Mouse (Mus musculus) hindbrain, embryonic 12.5 days (tissue): ENCODE measurements at regions not wholly inside any gene's neighbourhood (a gene's known extent, or its start where the extent isn't known, plus 50 kb on each side); places are given as distances from the start of the nearest gene placed in this dataset.

ENCODE experiments used
- ATAC-seq: fragments of 200-750 bp; cut with Nextera tagmentation; 2 replicates; pipeline ENCODE4 v1.8.0; 2017; ENCODE audit warnings: moderate TSS enrichment; ENCODE audit not compliant: low FRiP score
- H3K27ac ChIP-seq: fragments of 300-500 bp; sonication (generic); 2 replicates; pipeline ENCODE4 v1.5.1; 2016; ENCODE audit warnings: mild to moderate bottlenecking
- H3K27me3 ChIP-seq: fragments of 300-500 bp; sonication (generic); 2 replicates; pipeline ENCODE4 v1.6.1; 2016; ENCODE audit warnings: mild to moderate bottlenecking
- H3K36me3 ChIP-seq: fragments of 300-500 bp; sonication (generic); 2 replicates; pipeline ENCODE4 v1.6.1; 2016; ENCODE audit warnings: mild to moderate bottlenecking
- H3K4me1 ChIP-seq: fragments of 300-500 bp; sonication (generic); 2 replicates; pipeline ENCODE4 v1.6.1; 2016
- H3K4me2 ChIP-seq: fragments of 300-500 bp; sonication (generic); replicated peaks from 2 replicates; pipeline ENCODE4 v1.6.1; 2016; ENCODE audit warnings: mild to moderate bottlenecking
- H3K4me3 ChIP-seq: fragments of 300-500 bp; sonication (generic); 2 replicates; pipeline ENCODE4 v1.5.1; 2016; ENCODE audit warnings: mild to moderate bottlenecking
- H3K9ac ChIP-seq: fragments of 300-500 bp; sonication (generic); 2 replicates; pipeline ENCODE4 v1.6.1; 2016; ENCODE audit warnings: mild to moderate bottlenecking, moderate library complexity
- H3K9me3 ChIP-seq: fragments of 300-500 bp; sonication (generic); replicated peaks from 2 replicates; pipeline ENCODE4 v1.6.1; 2016; ENCODE audit warnings: mild to moderate bottlenecking
- WGBS: fragments of 180-500 bp; shearing (Covaris S2); methylation state at CpG from one replicate; pipeline ENCODE4 v1.1.7; 2016; 5-methylcytosine and 5-hydroxymethylcytosine counted together

DNA sequence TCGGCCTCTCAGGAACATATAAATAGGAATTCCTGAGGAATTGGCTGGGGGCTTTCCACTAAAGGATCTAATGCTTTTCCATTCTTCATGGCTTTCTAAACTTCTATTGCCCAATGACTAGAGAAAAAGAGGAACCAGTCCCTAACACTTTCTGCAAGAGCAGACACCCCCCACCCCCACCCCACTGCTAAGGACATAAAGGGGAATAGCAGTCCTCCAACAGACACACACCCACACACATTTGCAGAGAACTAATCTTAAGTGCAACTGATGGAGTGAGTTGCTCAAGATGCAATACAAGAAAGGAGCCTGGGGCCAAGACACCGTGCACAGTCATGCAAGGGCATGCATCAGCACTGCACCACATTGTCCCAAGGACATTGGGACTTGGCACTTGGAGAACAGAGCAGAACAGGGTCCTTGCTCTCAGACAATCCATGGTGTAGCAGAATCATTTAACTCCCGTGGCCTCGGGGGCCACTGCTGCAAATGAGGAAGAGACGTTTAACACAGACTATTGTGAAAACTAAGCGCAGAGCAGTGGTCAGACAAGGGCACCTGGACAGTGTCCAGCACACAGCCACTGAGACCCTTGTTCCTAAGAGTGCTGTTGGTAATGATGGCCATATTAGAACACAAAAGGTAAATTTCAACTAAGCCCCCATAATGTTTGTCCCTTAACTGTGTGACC, 161.1 kb downstream of the Xpnpep1 start:
- Histone ChIP-seq H3K4me2 (no peak overlapping the region), H3K4me3 (no peak overlapping the region), H3K9me3 (no peaks in the 10 kb centered on the region), H3K27me3 (no peaks in the 10 kb centered on the region), H3K4me1 (no peaks in the 10 kb centered on the region), H3K9ac (no peak overlapping the region), H3K36me3 (no peaks in the 10 kb centered on the region), H3K27ac (no peak overlapping the region)
- ATAC-seq, result no peak
- WGBS, result 92% methylated on average over 6 of the region's 6 CpGs

DNA sequence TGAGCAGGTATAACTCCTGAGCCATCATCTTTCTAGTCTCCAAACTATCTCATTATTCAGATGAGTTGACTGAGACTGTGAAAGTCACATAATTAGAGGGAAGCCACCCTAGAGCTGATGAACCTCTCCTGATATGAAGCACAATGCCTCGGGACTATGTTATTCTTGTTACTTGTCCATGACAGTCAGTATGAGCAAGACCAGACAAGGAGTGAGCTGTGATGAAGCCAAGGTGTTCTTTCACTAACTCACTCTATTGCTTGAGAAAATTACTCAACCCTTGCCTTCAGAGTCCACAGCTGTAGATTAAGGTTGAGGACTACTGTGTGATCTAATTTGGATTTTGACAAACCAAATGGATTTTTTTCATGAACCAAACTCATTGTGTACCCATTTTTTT, 173.4 kb downstream of the Xpnpep1 start:
- no peak overlapping the region for H3K9ac ChIP-seq
- no peak for ATAC-seq
- H3K27me3 ChIP-seq, result no peaks in the 10 kb centered on the region
- no peak overlapping the region for H3K27ac ChIP-seq
- no peak overlapping the region for H3K4me3 ChIP-seq
- 82% methylated on average over 1 of the region's 1 CpGs for WGBS
- H3K4me2 ChIP-seq, result no peak overlapping the region
- H3K4me1 ChIP-seq, result no peaks in the 10 kb centered on the region
- no peaks in the 10 kb centered on the region for H3K9me3 ChIP-seq
- H3K36me3 ChIP-seq, result no peaks in the 10 kb centered on the region

DNA sequence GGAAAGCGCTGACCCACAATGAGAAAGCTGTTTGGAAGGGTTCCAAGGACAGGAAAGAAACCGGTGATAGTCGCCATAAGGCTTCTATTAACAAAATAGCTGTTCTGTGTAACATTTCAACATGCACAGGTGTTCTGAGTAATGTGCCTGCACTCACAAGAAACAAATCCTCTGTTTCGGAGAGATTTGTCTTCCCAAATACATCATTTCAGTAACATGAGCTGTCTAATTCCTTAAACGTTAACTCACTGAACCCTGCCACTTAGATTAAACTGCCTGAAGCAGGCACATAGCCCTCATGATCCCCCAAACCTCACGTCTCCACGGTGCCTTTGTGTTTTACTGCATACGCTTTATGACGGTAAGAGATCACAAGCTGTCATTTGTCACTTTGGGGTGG, 178.4 kb downstream of the Xpnpep1 start:
- no peak for ATAC-seq
- Histone ChIP-seq H3K9ac (no peak overlapping the region), H3K36me3 (no peaks in the 10 kb centered on the region), H3K9me3 (no peaks in the 10 kb centered on the region), H3K4me3 (no peak overlapping the region), H3K4me2 (no peak overlapping the region), H3K27ac (no peak overlapping the region), H3K27me3 (no peaks in the 10 kb centered on the region), H3K4me1 (no peaks in the 10 kb centered on the region)
- WGBS, result 67% methylated on average over 9 of the region's 9 CpGs

DNA sequence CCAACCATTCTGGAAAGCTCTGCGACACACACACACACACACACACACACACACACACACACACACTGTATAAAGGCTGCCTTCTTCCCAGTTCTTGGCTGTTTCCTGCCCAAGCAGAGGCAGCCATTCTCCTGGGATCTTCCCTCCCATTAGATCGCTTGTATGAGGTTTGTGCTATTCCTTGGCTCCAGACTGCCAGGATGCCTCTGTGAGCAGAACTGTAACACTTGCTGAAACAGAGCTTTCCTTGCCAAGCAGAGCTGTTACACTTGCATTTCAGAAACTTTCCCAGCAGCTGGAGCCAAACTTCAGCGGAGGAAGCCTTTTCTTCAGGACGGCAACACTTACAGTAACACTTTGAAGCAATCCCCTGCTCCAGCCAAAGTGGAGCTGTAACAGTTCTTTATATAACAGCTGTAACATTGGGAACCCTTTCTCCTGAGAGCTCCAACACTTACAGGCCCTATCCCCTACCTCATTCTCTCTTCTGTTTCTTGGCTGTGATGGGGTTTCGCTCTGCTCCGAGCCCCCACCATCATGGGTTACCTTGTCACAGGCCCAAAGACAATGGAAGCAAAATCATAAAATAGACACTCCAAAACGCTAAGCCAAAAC, 185.8 kb downstream of the Xpnpep1 start:
- no peak for ATAC-seq
- H3K4me1 ChIP-seq, result no peaks in the 10 kb centered on the region
- H3K4me2 ChIP-seq, result no peak overlapping the region
- H3K4me3 ChIP-seq, result no peak overlapping the region
- H3K27me3 ChIP-seq, result no peaks in the 10 kb centered on the region
- no peak overlapping the region for H3K9ac ChIP-seq
- no peaks in the 10 kb centered on the region for H3K36me3 ChIP-seq
- H3K27ac ChIP-seq, result no peak overlapping the region
- no peaks in the 10 kb centered on the region for H3K9me3 ChIP-seq
- WGBS, result 86% methylated on average over 7 of the region's 7 CpGs

DNA sequence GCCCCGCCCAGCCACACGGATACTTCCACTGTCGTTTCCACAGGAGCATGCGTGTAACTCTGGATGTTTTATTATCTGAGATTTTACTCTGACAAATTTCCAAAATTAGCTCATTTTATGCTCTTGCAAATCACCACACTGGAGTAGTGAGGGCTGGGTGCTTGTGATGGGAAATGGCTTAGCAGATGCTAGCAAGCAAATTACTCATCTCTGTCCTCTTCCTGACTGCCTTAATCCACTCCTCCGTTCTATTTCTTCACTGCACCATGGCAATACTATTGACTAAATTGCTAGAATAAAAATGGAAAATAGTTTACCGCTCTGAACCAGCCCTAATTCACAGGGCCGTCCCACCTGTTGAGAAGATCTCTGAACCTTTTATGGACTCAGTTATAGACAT, 223.8 kb downstream of the Xpnpep1 start:
- 86% methylated on average over 7 of the region's 7 CpGs for WGBS
- no peaks in the 10 kb centered on the region for H3K27me3 ChIP-seq
- ATAC-seq, result no peak
- no peak overlapping the region for H3K9ac ChIP-seq
- H3K9me3 ChIP-seq, result no peaks in the 10 kb centered on the region
- no peaks in the 10 kb centered on the region for H3K36me3 ChIP-seq
- no peak overlapping the region for H3K27ac ChIP-seq
- H3K4me2 ChIP-seq, result no peak overlapping the region
- no peaks in the 10 kb centered on the region for H3K4me1 ChIP-seq
- no peak overlapping the region for H3K4me3 ChIP-seq

DNA sequence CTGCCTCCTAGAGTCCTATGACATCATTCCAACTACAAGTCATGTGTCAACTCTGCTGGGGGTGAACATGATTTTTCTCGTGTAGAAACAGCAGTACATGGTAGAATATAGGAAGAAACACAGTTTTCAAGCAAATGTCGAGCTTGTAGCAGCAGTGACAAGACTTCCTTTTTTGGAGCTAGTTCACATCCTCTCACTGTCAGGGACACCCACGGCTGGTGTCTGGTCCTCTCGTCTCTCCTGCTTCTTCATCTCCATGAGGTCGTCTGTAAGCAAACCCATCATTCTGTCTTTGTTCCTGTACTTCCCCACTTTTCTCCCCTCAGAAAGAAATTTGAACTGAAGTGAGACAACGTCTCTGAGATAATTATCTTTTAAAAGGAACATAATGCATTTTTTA, 228.0 kb downstream of the Xpnpep1 start:
- 79% methylated on average over 6 of the region's 6 CpGs for WGBS
- H3K4me3 ChIP-seq, result no peak overlapping the region
- no peaks in the 10 kb centered on the region for H3K9me3 ChIP-seq
- ATAC-seq, result no peak
- H3K4me2 ChIP-seq, result no peak overlapping the region
- no peak overlapping the region for H3K27ac ChIP-seq
- no peaks in the 10 kb centered on the region for H3K4me1 ChIP-seq
- H3K36me3 ChIP-seq, result no peaks in the 10 kb centered on the region
- H3K9ac ChIP-seq, result no peak overlapping the region
- no peaks in the 10 kb centered on the region for H3K27me3 ChIP-seq

DNA sequence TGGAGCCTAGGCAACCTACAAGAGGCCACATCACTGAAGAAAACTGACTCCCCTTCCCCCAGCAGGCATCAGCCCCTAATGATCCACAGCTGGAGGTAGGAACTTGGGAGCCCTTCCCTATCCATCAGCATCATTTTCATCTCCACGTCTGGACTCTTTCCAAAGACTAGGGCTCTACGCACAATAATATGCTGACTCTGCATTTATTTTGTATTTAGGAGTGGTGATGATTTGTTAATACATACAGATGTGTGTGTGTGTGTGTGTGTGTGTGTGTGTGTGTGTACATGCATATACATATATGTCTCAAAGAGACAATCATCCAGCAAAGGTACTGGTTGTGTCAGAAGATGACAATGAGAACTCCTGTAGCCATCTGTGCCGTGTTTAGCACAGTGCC, 251.2 kb downstream of the Xpnpep1 start:
- no peak for ATAC-seq
- H3K27me3 ChIP-seq, result no peaks in the 10 kb centered on the region

DNA sequence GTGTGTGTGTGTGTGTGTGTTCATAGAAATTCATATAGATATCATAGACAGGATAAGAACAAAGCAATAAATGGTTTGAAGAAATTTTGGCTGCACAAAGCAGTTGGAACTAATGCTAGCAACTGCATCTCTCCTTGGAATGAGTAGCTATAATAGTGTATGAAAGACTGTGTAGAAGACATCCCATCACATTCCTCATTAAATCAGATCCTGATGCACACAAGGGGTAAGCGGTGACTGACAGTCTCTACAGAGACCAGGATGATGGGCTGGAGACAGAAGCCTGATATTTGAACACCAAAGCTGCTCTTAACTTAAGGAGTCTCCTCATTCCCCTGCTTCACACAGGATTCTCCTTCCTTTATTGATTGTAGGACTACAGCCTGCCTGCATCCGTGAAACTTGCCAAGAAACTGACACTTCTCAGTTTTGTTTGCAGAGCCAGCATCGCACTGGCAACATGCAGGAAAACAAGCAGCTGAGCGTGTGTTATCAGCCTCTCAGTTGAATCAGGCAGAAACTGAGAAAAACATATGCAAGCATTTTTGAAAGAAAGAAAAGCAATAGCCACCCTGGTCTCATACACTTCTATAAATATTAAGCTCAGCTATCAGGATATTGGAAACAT, 271.1 kb downstream of the Xpnpep1 start:
- H3K4me3 ChIP-seq, result no peak overlapping the region
- H3K4me1 ChIP-seq, result no peaks in the 10 kb centered on the region
- 82% methylated on average over 4 of the region's 4 CpGs for WGBS
- ATAC-seq, result no peak
- peaks cover 8% of the 10 kb centered on the region; the same call in 1 of the 2 replicates for H3K9me3 ChIP-seq
- H3K27me3 ChIP-seq, result no peaks in the 10 kb centered on the region
- H3K9ac ChIP-seq, result no peak overlapping the region
- H3K27ac ChIP-seq, result no peak overlapping the region
- no peak overlapping the region for H3K4me2 ChIP-seq
- no peaks in the 10 kb centered on the region for H3K36me3 ChIP-seq

More for the DNA sequence above, 251.2 kb downstream of the Xpnpep1 start:
- Histone ChIP-seq H3K27ac (no peak overlapping the region), H3K9me3 (no peaks in the 10 kb centered on the region), H3K9ac (no peak overlapping the region), H3K36me3 (no peaks in the 10 kb centered on the region), H3K4me2 (no peak overlapping the region), H3K4me1 (no peaks in the 10 kb centered on the region), H3K4me3 (no peak overlapping the region)
- 89% methylated on average over 3 of the region's 3 CpGs for WGBS

DNA sequence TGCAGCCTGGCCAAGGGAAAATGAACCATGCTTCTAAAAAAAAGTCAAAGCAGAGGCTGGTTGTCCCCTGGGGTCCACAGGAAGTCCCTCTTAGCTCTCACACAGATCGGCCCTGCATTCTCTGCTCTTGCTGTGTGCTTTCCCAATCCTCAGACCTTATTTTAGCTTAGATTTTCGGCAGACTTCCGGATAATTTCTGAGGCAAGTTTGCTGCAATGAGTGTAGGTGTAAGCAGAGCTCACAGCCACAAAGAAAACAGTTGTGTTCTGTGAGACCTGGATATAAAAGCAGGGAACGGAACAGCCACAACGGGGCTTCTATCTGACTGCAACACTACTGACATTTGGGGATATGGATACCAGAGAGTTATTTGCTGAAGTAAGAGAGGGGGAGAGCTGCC, 271.9 kb downstream of the Xpnpep1 start:
- no peak overlapping the region for H3K9ac ChIP-seq
- H3K4me3 ChIP-seq, result no peak overlapping the region
- H3K4me1 ChIP-seq, result no peaks in the 10 kb centered on the region
- no peak for ATAC-seq
- 71% methylated on average over 5 of the region's 5 CpGs for WGBS
- H3K9me3 ChIP-seq, result peaks cover 8% of the 10 kb centered on the region; the same call in 1 of the 2 replicates
- no peaks in the 10 kb centered on the region for H3K36me3 ChIP-seq
- no peaks in the 10 kb centered on the region for H3K27me3 ChIP-seq
- H3K27ac ChIP-seq, result no peak overlapping the region
- H3K4me2 ChIP-seq, result no peak overlapping the region

DNA sequence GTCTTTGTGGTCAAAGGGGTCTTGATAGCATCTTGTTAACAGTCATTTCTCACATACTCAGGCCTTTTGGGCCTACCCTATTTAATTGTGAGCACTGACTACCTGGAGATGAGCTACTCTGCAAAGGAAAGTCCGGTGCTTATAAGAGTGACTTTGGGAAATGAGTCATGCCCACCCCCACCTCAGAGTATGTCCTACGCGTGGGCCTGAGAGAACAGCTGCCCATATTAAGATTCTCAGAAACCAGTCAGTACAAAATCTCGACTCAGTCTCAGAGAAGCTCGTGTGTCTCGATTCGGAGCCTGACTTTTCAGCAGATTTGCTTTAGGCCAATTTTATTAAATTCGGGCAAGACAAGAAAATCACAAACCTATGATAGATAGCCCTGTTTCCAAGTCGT, 301.1 kb downstream of the Xpnpep1 start:
- Histone ChIP-seq H3K27me3 (no peaks in the 10 kb centered on the region), H3K36me3 (no peaks in the 10 kb centered on the region), H3K4me1 (no peaks in the 10 kb centered on the region), H3K4me2 (no peak overlapping the region), H3K27ac (no peak overlapping the region), H3K9ac (no peak overlapping the region), H3K4me3 (no peak overlapping the region), H3K9me3 (no peaks in the 10 kb centered on the region)
- no peak for ATAC-seq
- WGBS, result 92% methylated on average over 9 of the region's 9 CpGs

DNA sequence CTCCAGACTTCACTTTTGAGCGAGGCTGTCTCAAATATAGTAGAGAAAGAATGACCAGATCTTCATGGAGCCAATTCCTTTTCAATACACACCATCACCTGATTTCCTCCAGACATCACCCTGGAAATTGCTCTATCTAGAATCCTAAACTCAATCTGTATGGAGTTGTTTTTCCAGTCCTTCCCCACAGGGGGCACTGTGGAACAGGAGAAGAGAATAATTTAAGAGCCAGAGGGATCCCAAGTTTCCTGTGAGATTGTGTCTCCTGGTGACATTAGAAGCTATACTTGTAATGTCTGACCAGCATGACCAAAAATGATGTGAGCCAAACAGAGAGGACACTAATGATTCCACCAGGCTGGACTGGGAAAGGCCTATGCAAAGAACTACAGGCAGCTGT, 318.2 kb downstream of the Xpnpep1 start:
- Histone ChIP-seq H3K27me3 (no peaks in the 10 kb centered on the region), H3K27ac (no peak overlapping the region), H3K36me3 (no peaks in the 10 kb centered on the region), H3K9me3 (no peaks in the 10 kb centered on the region), H3K4me2 (no peak overlapping the region), H3K4me1 (no peaks in the 10 kb centered on the region), H3K4me3 (no peak overlapping the region), H3K9ac (no peak overlapping the region)
- ATAC-seq, result no peak
- 25% methylated on average over 1 of the region's 1 CpGs for WGBS

DNA sequence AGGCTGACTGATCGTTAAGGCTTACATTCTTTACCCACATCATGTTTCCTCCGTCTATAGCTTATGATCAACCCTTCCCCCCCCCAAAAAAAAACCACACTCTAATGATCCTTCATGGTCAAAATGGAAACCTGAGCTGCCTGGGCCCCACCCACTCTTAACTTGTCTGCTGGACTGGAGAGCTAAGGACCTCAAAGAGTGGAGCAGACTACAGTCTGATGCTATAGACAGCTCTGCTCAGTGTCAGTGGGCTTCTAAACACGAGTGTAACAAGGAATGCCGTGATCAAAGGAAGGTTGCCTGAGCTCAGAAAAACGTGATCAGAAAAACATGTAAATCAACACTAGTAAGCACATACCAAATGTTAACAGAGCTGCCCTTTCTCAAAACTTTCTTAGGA, 324.7 kb downstream of the Xpnpep1 start:
- Histone ChIP-seq H3K9ac (no peak overlapping the region), H3K4me3 (no peak overlapping the region), H3K27ac (no peak overlapping the region), H3K9me3 (no peaks in the 10 kb centered on the region), H3K4me1 (no peaks in the 10 kb centered on the region), H3K4me2 (no peak overlapping the region), H3K36me3 (no peaks in the 10 kb centered on the region), H3K27me3 (no peaks in the 10 kb centered on the region)
- ATAC-seq, result no peak
- WGBS, result 77% methylated on average over 5 of the region's 5 CpGs

DNA sequence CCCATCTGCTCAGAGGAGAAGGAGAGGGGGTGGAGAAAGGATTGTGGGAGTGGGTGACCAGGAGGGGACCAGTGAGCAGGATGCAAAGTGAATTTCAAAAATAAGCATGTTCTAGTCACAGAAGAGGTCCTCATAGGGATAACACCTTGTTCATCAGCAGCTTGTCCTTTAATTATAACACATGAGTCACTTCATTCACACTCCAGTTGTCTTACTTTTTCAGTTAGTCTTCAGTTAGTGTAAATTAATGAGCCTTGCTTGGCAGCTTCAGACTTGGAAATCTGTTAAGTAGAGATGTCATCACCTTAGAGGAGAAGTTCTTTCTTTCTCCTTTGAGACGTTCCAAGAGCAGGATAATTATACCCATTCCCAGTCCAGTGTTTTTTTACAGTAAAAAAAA, 332.3 kb downstream of the Xpnpep1 start:
- Histone ChIP-seq H3K9ac (no peak overlapping the region), H3K27me3 (no peaks in the 10 kb centered on the region), H3K4me2 (no peak overlapping the region), H3K4me1 (no peaks in the 10 kb centered on the region), H3K4me3 (no peak overlapping the region), H3K9me3 (no peaks in the 10 kb centered on the region), H3K27ac (no peak overlapping the region), H3K36me3 (no peaks in the 10 kb centered on the region)
- 62% methylated on average over 1 of the region's 1 CpGs for WGBS
- no peak for ATAC-seq
